Mouse (Mus musculus): ENCODE measurements at regions not wholly inside any gene's neighbourhood (a gene's known extent, or its start where the extent isn't known, plus 50 kb on each side); places are given as distances from the start of the nearest gene placed in this dataset.
A peak's percentile ranks its signal among the peaks of the same experiment; 100 is the strongest.

DNA sequence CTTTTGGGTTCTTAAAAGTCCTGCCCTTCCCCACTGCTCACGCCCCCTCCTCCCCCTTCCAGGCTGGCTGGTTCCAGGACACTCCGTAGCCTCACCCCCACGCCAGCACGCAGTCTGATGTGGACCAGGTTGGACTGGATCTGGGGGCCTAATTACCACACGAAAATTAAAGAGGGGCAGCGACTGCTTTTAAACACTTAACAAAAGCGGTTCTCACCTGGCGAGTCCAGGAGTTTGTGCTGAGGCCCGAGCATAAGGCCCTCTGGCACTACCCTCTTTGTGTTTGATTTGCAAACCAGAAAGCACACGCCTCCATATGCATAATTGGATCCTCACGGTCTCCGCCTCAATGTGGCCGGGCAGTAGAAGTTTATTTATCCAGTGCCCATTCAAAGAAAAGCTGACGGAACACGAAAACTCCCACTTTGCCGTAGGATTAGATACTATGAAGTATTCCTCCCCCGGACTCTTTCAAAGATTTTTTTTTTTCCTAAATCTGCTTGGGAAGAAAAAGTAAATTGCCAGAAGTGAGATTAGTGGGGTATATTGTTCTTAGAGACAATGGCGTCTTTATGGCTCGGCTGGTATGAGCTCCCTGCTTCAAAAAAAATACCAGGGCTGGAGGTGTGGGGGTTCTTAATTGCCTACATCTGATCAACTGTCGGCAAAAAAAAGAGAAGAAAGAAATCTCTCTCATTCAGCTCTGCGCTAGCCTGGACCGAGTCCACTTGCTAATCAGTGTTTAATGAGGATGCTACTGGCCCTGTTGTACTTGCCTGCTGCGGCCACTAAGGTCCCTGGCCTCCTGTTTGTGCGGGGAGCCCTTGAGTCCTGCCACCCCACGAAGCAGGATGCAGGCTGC lies 148.5 kb upstream of the Tut7 start:
- ATAC-seq (ENCODE audit: low FRiP score): 0 out of 2 replicates have a peak, but pooled peaks have one; percentile 52
- 11% methylated on average over 25 of the region's 25 CpGs for WGBS
- H3K9ac ChIP-seq (replicated peaks; ENCODE audit: low read length, poor library complexity, severe bottlenecking): no peak overlapping the region

GRCm38 (mm10) chr13:59970430-59970829 lies 147.5 kb upstream of the Tut7 start:
- no peaks in the 10 kb centered on the region for H3K9me3 ChIP-seq (ENCODE audit: low read length)
- H3K27ac ChIP-seq (ENCODE audit: low read depth, low read length): no peak overlapping the region
- H3K27me3 ChIP-seq (ENCODE audit: insufficient read depth, low read length): peaks cover 6% of the 10 kb centered on the region; the same call in 1 of the 2 replicates
- H3K4me1 ChIP-seq (ENCODE audit: insufficient read depth, low read length): no peaks in the 10 kb centered on the region
- ATAC-seq (ENCODE audit: low FRiP score) (no peak), DNase-seq (ENCODE audit: low spot score) (no peak)
- H3K4me3 ChIP-seq (ENCODE audit: low read depth, low read length): no peak overlapping the region
- H3K4me2 ChIP-seq (ENCODE audit: low read depth, low read length, poor library complexity, severe bottlenecking): no peak overlapping the region
- H3K36me3 ChIP-seq (ENCODE audit: insufficient read depth, low read length): no peaks in the 10 kb centered on the region
- WGBS: 38% methylated on average over 6 of the region's 6 CpGs
- no peak overlapping the region for H3K9ac ChIP-seq (replicated peaks; ENCODE audit: low read length, poor library complexity, severe bottlenecking)
- TF ChIP-seq CTCF (IDR thresholded peaks at IDR 0.05): no peak

More for the DNA sequence above, 148.5 kb upstream of the Tut7 start:
- no peaks in the 10 kb centered on the region for H3K9me3 ChIP-seq (ENCODE audit: low read length)
- TF ChIP-seq CTCF (IDR thresholded peaks at IDR 0.05): 0 out of 2 replicates have a peak, but pooled peaks have one; percentile 20
- H3K4me1 ChIP-seq (ENCODE audit: insufficient read depth, low read length): no peaks in the 10 kb centered on the region
- peak overlapping the region; percentile 33 for H3K4me2 ChIP-seq (ENCODE audit: low read depth, low read length, poor library complexity, severe bottlenecking)
- peaks cover 6% of the 10 kb centered on the region; the same call in 1 of the 2 replicates for H3K27me3 ChIP-seq (ENCODE audit: insufficient read depth, low read length)
- DNase-seq (ENCODE audit: low spot score): peak; percentile 57
- H3K36me3 ChIP-seq (ENCODE audit: insufficient read depth, low read length): no peaks in the 10 kb centered on the region
- no peak overlapping the region for H3K4me3 ChIP-seq (ENCODE audit: low read depth, low read length)
- no peak overlapping the region for H3K27ac ChIP-seq (ENCODE audit: low read depth, low read length)

DNA sequence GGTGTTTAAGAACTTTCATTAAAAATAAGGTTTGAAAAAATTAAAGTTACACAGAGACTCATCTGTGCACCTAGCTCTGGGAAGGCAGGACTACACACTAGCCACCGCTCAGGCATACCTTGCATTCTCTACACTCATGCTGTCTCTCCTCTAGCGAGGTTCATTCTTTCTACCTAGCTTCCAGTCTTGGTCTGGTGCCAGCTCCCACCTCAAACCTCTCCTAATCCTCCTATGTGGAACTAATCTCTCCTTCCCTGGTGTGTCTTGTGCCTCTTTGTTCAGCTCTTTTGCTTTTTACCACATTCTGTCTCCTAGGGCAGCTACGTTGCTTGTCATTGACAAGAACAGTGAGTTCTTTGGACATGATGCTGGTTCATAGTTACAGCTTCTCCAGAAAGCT lies 146.5 kb upstream of the Tut7 start:
- H3K36me3 ChIP-seq (ENCODE audit: insufficient read depth, low read length): no peaks in the 10 kb centered on the region
- DNase-seq (ENCODE audit: low spot score) (no peak), ATAC-seq (ENCODE audit: low FRiP score) (no peak)
- no peak overlapping the region for H3K4me2 ChIP-seq (ENCODE audit: low read depth, low read length, poor library complexity, severe bottlenecking)
- no peak overlapping the region for H3K27ac ChIP-seq (ENCODE audit: low read depth, low read length)
- H3K9ac ChIP-seq (replicated peaks; ENCODE audit: low read length, poor library complexity, severe bottlenecking): no peak overlapping the region
- no peaks in the 10 kb centered on the region for H3K4me1 ChIP-seq (ENCODE audit: insufficient read depth, low read length)
- no peak for TF ChIP-seq CTCF (IDR thresholded peaks at IDR 0.05)
- 32% methylated on average over 3 of the region's 3 CpGs for WGBS
- H3K9me3 ChIP-seq (ENCODE audit: low read length): no peaks in the 10 kb centered on the region
- peaks cover 6% of the 10 kb centered on the region; the same call in 1 of the 2 replicates for H3K27me3 ChIP-seq (ENCODE audit: insufficient read depth, low read length)
- H3K4me3 ChIP-seq (ENCODE audit: low read depth, low read length): no peak overlapping the region

GRCm38 (mm10) chr13:59968584-59969240 lies 145.8 kb upstream of the Tut7 start:
- no peak for ATAC-seq (ENCODE audit: low FRiP score)
- peaks cover 6% of the 10 kb centered on the region; the same call in 1 of the 2 replicates for H3K27me3 ChIP-seq (ENCODE audit: insufficient read depth, low read length)
- H3K4me1 ChIP-seq (ENCODE audit: insufficient read depth, low read length): no peaks in the 10 kb centered on the region
- WGBS: 78% methylated on average over 19 of the region's 19 CpGs
- no peak overlapping the region for H3K27ac ChIP-seq (ENCODE audit: low read depth, low read length)
- no peaks in the 10 kb centered on the region for H3K36me3 ChIP-seq (ENCODE audit: insufficient read depth, low read length)
- DNase-seq (ENCODE audit: low spot score): peak; percentile 69
- no peak for TF ChIP-seq CTCF (IDR thresholded peaks at IDR 0.05)
- H3K9ac ChIP-seq (replicated peaks; ENCODE audit: low read length, poor library complexity, severe bottlenecking): no peak overlapping the region
- no peaks in the 10 kb centered on the region for H3K9me3 ChIP-seq (ENCODE audit: low read length)
- no peak overlapping the region for H3K4me3 ChIP-seq (ENCODE audit: low read depth, low read length)
- H3K4me2 ChIP-seq (ENCODE audit: low read depth, low read length, poor library complexity, severe bottlenecking): no peak overlapping the region

DNA sequence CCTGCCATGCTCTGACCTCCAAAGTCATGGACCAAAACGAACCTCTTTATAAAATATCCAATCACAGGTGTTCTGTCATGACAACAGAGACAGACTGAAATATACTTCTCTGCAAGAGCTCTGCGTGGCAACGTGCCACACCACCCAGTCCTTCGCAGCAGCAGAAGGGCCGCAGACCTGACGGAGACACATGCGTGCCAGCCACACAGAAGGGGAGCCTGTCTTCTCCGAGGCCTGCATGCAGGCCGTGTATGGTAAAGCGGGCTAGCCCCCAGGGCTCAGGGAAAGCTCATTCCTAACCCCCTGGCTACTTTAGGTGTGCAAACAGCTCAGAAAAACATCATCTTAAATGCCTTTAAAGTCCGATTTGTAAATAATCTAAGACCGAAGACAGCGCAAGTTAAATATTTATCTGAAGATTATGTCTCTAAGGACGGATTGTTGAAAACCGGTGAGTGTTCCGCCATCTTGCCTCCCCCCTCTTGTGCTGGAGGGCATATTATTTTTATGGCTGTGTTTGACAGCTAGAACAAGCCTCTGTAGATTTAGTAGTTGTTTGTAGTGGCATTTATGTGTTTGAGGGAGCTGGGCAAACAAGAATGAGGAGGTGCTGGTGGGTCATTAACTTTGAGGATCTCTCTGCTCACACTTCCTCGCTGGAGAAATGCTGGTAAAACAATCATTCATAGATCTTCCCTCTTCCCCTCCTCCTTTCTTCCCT lies 143.7 kb upstream of the Tut7 start:
- H3K27me3 ChIP-seq (ENCODE audit: insufficient read depth, low read length): peaks cover 6% of the 10 kb centered on the region; the same call in 1 of the 2 replicates
- no peaks in the 10 kb centered on the region for H3K9me3 ChIP-seq (ENCODE audit: low read length)
- WGBS: 83% methylated on average over 17 of the region's 17 CpGs
- no peak overlapping the region for H3K4me2 ChIP-seq (ENCODE audit: low read depth, low read length, poor library complexity, severe bottlenecking)
- DNase-seq (ENCODE audit: low spot score) (no peak), ATAC-seq (ENCODE audit: low FRiP score) (no peak)
- H3K9ac ChIP-seq (replicated peaks; ENCODE audit: low read length, poor library complexity, severe bottlenecking): no peak overlapping the region
- no peaks in the 10 kb centered on the region for H3K36me3 ChIP-seq (ENCODE audit: insufficient read depth, low read length)
- no peak overlapping the region for H3K4me3 ChIP-seq (ENCODE audit: low read depth, low read length)
- no peaks in the 10 kb centered on the region for H3K4me1 ChIP-seq (ENCODE audit: insufficient read depth, low read length)
- TF ChIP-seq CTCF (IDR thresholded peaks at IDR 0.05): no peak
- H3K27ac ChIP-seq (ENCODE audit: low read depth, low read length): no peak overlapping the region
